Mouse (Mus musculus) neural tube, embryonic 12.5 days (tissue): ENCODE data around the gene Mylip. TPM values are rescaled to one million over a fixed set of nuclear protein-coding genes. Genes with fewer than 3 reads are reported as not detected.

ENCODE experiments used
- ATAC-seq: fragments of 200-750 bp; cut with Nextera tagmentation; 2 replicates; pipeline ENCODE4 v1.8.0; 2017; ENCODE audit warnings: low read depth, mild to moderate bottlenecking, moderate TSS enrichment, moderate library complexity; ENCODE audit not compliant: low FRiP score
- H3K27ac ChIP-seq: fragments of 300-500 bp; sonication (generic); 2 replicates; pipeline ENCODE4 v1.5.1; 2016
- H3K27me3 ChIP-seq: fragments of 300-500 bp; sonication (generic); replicated peaks from 2 replicates; pipeline ENCODE4 v1.6.1; 2016; ENCODE audit warnings: mild to moderate bottlenecking
- H3K36me3 ChIP-seq: fragments of 300-500 bp; sonication (generic); 2 replicates; pipeline ENCODE4 v1.6.1; 2016; ENCODE audit warnings: mild to moderate bottlenecking
- H3K4me1 ChIP-seq: fragments of 300-500 bp; sonication (generic); 2 replicates; pipeline ENCODE4 v1.6.1; 2016
- H3K4me2 ChIP-seq: fragments of 300-500 bp; sonication (generic); replicated peaks from 2 replicates; pipeline ENCODE4 v1.6.1; 2016; ENCODE audit warnings: mild to moderate bottlenecking
- H3K4me3 ChIP-seq: fragments of 300-500 bp; sonication (generic); 2 replicates; pipeline ENCODE4 v1.5.1; 2016
- H3K9ac ChIP-seq: fragments of 300-500 bp; sonication (generic); 2 replicates; pipeline ENCODE4 v1.6.1; 2016; ENCODE audit warnings: mild to moderate bottlenecking
- H3K9me3 ChIP-seq: fragments of 300-500 bp; sonication (generic); 2 replicates; pipeline ENCODE4 v1.6.1; 2016; ENCODE audit warnings: mild to moderate bottlenecking
- WGBS: fragments of 180-500 bp; shearing (Covaris S2); methylation state at CpG from one replicate; pipeline ENCODE4 v1.1.7; 2016; 5-methylcytosine and 5-hydroxymethylcytosine counted together
- polyA plus RNA-seq: library from polyadenylated mRNA; unstranded; fragments of >200 nt; fragmentation: Nextera tagmentation; extraction: Ambion mirVana; gene quantifications from 2 replicates; pipeline ENCODE4 v1.2.1, GENCODE M21; 2016

The Mylip gene
- polyA plus RNA-seq, 1 experiment from 2014 or later = 11.6 TPM

DNA sequence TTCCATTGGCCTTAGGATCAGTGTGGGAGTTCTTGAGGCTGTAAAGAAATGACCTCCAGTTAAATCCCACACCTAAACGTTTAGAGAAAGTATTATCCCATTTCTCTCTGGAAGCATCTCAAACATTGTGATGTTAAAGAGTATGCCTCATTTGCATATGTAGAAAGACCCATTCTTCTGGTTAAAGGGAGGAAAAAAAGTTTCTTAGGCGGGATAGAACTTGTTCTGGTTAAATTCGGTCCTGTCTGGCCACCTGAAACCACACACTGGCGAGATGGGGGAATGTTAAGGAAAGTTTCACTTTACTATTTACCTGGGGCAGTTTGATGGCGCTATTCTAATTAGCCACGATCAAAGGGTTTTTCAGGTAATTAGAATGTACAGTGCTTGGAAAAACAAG is 14.7 kb upstream of the Mylip start:
- no peaks in the 10 kb centered on the region for H3K9me3 ChIP-seq
- H3K36me3 ChIP-seq = no peaks in the 10 kb centered on the region
- no peak overlapping the region for H3K9ac ChIP-seq
- H3K4me1 ChIP-seq = no peaks in the 10 kb centered on the region
- no peak for ATAC-seq
- no peak overlapping the region for H3K27ac ChIP-seq
- no peak overlapping the region for H3K4me3 ChIP-seq
- WGBS = 36% methylated on average over 6 of the region's 6 CpGs
- no peak overlapping the region for H3K4me2 ChIP-seq
- no peaks in the 10 kb centered on the region for H3K27me3 ChIP-seq

DNA sequence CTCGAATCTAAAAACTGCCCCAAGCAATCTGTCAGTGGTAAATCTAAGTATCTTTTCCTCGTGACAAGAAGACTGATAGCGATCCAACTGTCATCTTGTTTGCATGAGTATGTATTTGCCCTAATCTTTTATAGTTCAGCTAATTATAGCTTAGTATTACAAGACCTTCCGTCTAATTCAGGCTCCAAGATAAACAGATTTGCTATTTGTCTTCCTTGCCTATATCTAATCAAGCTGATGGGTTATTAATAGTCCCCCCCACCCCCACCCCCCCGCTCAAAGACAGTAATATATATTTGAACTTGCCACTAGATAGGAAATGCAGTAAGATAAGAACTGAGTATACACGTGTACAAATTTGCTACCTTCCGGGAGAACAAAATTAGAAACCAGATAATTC is 7.3 kb upstream of the Mylip start:
- Histone ChIP-seq H3K4me1 (no peaks in the 10 kb centered on the region), H3K4me2 (no peak overlapping the region), H3K9me3 (no peaks in the 10 kb centered on the region), H3K9ac (no peak overlapping the region), H3K36me3 (no peaks in the 10 kb centered on the region), H3K27me3 (no peaks in the 10 kb centered on the region), H3K27ac (no peak overlapping the region), H3K4me3 (no peak overlapping the region)
- no peak for ATAC-seq
- 82% methylated on average over 7 of the region's 7 CpGs for WGBS

DNA sequence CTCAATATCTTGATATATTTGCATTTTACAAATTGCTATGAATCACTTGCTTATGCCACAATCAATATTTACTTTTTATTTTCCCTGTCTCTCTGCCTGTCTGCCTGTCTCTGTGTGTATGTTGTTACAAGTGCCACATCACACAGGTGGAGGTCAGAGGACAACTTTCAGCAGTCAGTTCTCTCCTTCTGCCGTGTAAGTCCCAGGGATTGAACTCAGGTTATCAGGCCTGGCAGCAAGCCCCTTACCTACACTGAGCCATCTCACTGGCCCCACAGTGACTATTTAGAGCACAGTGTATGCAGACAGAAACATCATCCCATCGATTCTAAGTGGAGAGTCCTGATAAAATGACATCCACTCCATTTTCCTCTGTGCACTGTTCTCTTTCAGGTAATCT is 4.9 kb upstream of the Mylip start:
- no peak for ATAC-seq
- Histone ChIP-seq H3K4me1 (peaks cover 5% of the 10 kb centered on the region; the same call in 1 of the 2 replicates), H3K27me3 (no peaks in the 10 kb centered on the region), H3K9ac (no peak overlapping the region), H3K9me3 (no peaks in the 10 kb centered on the region), H3K4me3 (no peak overlapping the region), H3K36me3 (no peaks in the 10 kb centered on the region), H3K27ac (no peak overlapping the region), H3K4me2 (no peak overlapping the region)
- 84% methylated on average over 2 of the region's 2 CpGs for WGBS

DNA sequence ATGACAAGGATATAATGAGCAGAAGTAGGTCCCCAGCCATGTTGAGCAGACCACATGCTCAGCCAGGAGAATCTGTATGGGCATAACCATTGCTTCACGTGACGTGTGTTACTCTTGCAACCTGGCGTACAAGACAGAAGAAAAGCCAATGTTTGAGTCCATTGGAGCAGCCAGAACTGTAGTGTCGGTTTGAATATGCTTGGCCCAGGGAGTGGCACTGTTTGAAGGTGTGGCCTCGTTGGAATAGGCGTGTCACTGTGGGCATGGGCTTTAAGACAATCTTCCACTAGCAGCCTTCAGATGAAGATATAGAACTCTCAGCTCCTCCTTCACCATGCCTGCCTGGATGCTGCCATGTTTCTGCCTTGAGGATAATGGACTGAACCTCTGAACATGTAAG is 4.0 kb upstream of the Mylip start:
- Histone ChIP-seq H3K4me3 (no peak overlapping the region), H3K9me3 (no peaks in the 10 kb centered on the region), H3K36me3 (no peaks in the 10 kb centered on the region), H3K27ac (no peak overlapping the region), H3K4me1 (peaks cover 10% of the 10 kb centered on the region), H3K27me3 (no peaks in the 10 kb centered on the region), H3K4me2 (no peak overlapping the region), H3K9ac (no peak overlapping the region)
- 94% methylated on average over 6 of the region's 6 CpGs for WGBS
- ATAC-seq = no peak

DNA sequence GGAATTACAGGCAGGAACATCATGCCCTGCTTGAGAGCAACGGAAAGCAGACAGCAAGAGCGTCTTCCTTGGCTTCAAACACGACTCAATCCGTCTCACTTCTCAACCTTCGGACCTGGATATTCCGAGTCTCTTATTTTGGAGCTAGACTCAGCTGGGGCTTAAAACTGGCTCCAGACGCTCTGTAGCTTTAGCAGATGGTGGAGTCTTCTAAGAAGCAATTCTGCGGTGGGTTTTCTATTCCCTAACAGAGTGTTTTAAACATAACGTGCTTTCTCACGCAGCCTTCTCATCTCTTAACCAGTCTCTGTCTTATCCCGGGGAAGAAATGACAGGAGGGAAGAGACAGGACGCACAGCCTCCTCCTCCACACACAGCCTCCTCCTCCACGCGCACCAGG is 3.3 kb upstream of the Mylip start:
- H3K4me2 ChIP-seq = no peak overlapping the region
- no peak overlapping the region for H3K4me3 ChIP-seq
- WGBS = 91% methylated on average over 14 of the region's 14 CpGs
- H3K27ac ChIP-seq = no peak overlapping the region
- peaks cover 16% of the 10 kb centered on the region for H3K4me1 ChIP-seq
- H3K36me3 ChIP-seq = no peaks in the 10 kb centered on the region
- no peaks in the 10 kb centered on the region for H3K9me3 ChIP-seq
- H3K27me3 ChIP-seq = no peaks in the 10 kb centered on the region
- no peak for ATAC-seq
- H3K9ac ChIP-seq = no peak overlapping the region

DNA sequence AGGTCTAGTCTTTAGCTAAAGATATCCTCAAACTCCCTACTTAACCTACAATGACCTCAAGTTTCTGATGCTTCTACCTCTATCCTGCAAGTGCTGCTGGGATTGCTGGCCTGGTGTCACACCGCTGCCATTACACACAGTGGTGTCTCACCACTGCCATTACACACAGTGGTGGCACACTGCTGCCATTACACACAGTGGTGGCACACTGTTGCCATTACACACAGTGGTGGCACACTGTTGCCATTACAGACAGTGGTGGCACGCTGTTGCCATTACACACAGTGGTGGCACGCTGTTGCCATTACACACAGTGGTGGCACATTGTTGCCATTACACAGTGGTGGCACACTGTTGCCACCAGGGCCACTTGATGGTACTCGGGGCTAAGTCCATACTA is 2.3 kb upstream of the Mylip start:
- ATAC-seq = no peak
- H3K4me2 ChIP-seq = no peak overlapping the region

DNA sequence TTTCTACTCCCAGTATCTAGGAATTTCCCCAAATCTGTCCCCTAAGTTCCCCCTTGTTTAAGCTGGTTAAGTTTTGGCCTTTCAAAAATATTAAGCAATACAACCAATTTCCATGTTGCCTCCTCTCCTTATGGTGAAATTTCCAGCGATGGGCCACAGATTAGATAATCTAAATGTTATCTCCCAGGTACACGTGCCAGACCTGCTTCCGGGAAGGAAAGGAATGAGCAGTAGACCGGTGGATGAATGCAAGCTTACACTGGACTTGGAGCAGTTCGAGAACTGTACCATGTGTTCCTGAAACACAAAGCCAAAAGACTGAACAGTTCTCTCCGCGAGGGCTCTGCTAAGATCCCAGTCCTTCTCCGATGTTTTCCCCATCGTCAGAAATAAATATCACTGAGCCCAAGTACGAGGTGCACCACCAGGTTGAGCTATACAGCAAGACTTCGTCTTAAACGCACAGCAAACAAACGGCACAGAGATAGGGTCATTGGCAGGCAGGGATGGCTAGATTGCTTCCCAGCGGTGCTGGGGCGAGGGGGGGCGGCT is 1.2 kb upstream of the Mylip start:
- Histone ChIP-seq H3K4me1 (peaks cover 20% of the 10 kb centered on the region), H3K9me3 (no peaks in the 10 kb centered on the region), H3K4me2 (no peak overlapping the region), H3K9ac (no peak overlapping the region), H3K27ac (no peak overlapping the region), H3K27me3 (no peaks in the 10 kb centered on the region), H3K36me3 (no peaks in the 10 kb centered on the region), H3K4me3 (no peak overlapping the region)
- WGBS = 75% methylated on average over 16 of the region's 16 CpGs
- ATAC-seq = no peak

More for the DNA sequence above, 2.3 kb upstream of the Mylip start:
- H3K9ac ChIP-seq = no peak overlapping the region
- 94% methylated on average over 4 of the region's 4 CpGs for WGBS
- H3K36me3 ChIP-seq = no peaks in the 10 kb centered on the region
- H3K27me3 ChIP-seq = no peaks in the 10 kb centered on the region
- H3K9me3 ChIP-seq = no peaks in the 10 kb centered on the region
- H3K27ac ChIP-seq = no peak overlapping the region
- H3K4me3 ChIP-seq = no peak overlapping the region
- H3K4me1 ChIP-seq = peaks cover 16% of the 10 kb centered on the region

DNA sequence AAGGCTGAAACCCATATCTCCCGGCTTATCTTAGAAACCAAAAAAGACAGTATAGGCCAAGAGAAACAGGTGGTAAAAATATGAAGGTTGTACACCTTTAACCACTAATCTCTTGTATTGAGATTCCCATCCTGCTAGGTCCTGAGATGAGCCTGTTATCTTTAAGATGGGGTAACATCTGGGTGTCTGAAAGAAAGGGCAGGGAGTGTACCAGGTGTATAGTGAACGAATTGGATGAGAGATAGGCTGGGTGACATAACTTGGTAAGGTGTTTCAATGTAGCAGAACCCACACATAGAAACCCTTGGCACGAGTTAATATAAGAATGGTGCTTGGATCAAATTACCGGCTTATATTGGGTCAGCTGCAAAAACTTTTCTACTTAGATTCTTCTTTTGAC is 653 bp upstream of the Mylip start:
- H3K4me3 ChIP-seq = peak overlapping the region; percentile 70; the same call in 1 of the 2 replicates
- peaks cover 20% of the 10 kb centered on the region for H3K4me1 ChIP-seq
- WGBS = 40% methylated on average over 4 of the region's 4 CpGs
- ATAC-seq = no peak
- no peaks in the 10 kb centered on the region for H3K9me3 ChIP-seq
- H3K27ac ChIP-seq = no peak overlapping the region
- no peaks in the 10 kb centered on the region for H3K36me3 ChIP-seq
- H3K9ac ChIP-seq = 0 out of 2 replicates have a peak overlapping the region, but pooled peaks have one; percentile 26
- peak overlapping the region; percentile 96 for H3K4me2 ChIP-seq
- H3K27me3 ChIP-seq = no peaks in the 10 kb centered on the region

DNA sequence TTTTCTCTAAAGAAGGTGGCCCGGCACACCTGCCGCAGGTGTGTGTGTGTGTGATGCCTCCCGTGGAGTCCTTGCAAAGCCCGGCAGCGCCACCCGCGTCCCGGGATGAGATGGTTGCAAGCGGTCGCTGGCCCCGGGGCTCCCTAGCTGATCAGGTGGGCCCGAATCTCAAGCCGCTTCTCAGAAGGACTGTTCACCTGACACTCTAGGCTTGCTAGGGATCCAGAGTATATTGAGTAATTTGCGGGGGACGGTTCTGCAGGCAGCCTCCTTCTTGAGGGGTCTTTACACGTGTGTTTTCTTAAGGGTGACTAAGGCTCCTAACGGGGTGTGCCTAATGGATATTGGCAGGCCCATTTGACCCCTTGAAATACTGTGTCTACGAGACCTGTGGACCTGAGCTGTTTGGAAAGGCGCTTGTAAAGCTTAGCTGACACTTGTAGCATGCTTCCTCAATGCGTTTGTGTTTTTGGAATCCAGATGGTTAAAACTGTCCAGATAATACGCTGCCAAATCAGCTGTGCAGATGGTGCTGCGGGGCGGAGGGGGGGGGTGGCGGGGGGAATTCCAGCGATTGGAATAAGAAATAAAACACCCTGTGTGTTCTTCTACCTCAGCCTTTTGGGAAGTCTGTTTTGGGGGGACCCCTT is 895 bp downstream of the Mylip start:
- Histone ChIP-seq H3K4me3 (peak overlapping the region; percentile 70), H3K4me1 (peaks cover 20% of the 10 kb centered on the region), H3K4me2 (peak overlapping the region; percentile 96), H3K9ac (peak overlapping the region; percentile 66), H3K27me3 (no peaks in the 10 kb centered on the region), H3K27ac (no peak overlapping the region), H3K9me3 (no peaks in the 10 kb centered on the region), H3K36me3 (no peaks in the 10 kb centered on the region)
- 4% methylated on average over 25 of the region's 25 CpGs for WGBS
- no peak for ATAC-seq

DNA sequence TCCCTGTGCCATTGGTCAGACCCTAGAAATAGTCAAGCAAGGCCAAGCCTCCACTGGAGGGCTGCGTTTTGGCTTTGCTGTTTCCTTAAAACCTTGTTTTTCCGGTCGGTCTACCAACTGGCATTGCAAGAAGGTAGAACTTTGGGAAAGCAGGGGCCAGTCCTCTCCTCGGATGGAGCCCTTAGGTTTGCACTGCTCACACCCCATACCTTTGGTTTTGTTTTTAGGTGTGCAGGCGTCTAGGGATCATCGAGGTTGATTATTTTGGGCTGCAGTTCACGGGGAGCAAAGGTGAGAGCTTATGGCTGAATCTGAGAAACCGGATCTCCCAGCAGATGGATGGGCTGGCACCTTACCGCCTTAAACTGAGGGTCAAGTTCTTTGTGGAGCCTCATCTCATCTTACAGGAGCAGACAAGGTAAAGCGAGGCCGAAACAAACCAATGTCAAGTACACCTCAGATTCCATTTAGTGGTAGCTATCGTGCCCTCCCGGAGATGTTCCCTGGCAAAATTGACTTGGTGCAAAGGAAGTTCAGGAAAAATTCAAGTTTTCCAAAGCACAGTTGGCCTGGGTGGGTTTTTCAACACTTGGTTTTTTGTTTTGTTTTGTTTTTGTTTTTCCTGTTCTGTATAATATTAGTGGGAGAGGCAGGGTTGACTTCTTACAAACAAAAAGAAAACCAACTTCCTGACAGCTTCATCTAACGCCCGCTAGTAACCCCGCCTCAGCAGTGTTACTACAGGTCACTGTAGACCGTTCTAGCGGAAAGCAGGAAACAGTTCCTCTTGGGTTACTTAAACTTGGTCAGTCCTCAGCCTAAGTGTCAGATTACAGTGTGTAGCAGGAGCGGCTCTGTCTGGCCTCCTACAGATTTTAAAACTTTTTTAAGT is 1.7 kb downstream of the Mylip start:
- Histone ChIP-seq H3K9ac (peak overlapping the region; percentile 66; the same call in 1 of the 2 replicates), H3K4me3 (peak overlapping the region; percentile 70), H3K4me1 (peaks cover 20% of the 10 kb centered on the region), H3K36me3 (no peaks in the 10 kb centered on the region), H3K27ac (no peak overlapping the region), H3K27me3 (no peaks in the 10 kb centered on the region), H3K9me3 (no peaks in the 10 kb centered on the region), H3K4me2 (peak overlapping the region; percentile 96)
- ATAC-seq = no peak
- WGBS = 57% methylated on average over 19 of the region's 19 CpGs

DNA sequence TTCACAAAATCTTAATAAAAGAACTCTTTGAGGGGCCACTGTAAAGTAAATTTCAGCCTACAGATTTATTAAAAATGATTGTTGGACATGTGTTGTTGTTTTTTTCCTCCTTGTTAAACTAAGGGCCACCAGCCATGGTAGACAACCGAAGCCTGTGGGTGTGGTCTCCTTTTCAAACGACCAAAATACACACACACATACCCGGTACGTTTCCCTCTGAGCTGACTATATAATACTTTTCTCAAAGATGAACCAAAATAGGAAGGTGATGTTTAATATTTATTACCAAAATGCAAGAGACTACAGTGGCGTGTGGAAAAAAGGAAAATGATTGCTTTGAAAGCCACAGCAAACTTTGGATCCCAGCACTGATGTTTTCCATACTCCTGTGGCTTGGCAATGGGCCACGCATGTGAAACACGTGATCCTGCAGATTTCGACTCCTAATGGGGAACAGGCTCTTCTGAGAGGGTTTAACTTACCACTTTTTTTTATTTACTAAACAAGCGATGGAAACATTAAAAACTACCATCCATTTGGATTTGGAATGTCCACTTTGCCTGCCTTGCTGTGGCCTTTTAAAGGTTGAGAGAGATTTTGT is 2.4 kb downstream of the Mylip start:
- no peak overlapping the region for H3K4me3 ChIP-seq
- peaks cover 20% of the 10 kb centered on the region for H3K4me1 ChIP-seq
- H3K27me3 ChIP-seq = no peaks in the 10 kb centered on the region
- no peak overlapping the region for H3K27ac ChIP-seq
- WGBS = 62% methylated on average over 9 of the region's 9 CpGs
- no peak overlapping the region for H3K9ac ChIP-seq
- ATAC-seq = no peak
- H3K4me2 ChIP-seq = peak overlapping the region; percentile 96; the same call in 1 of the 2 replicates
- H3K36me3 ChIP-seq = no peaks in the 10 kb centered on the region
- H3K9me3 ChIP-seq = no peaks in the 10 kb centered on the region

DNA sequence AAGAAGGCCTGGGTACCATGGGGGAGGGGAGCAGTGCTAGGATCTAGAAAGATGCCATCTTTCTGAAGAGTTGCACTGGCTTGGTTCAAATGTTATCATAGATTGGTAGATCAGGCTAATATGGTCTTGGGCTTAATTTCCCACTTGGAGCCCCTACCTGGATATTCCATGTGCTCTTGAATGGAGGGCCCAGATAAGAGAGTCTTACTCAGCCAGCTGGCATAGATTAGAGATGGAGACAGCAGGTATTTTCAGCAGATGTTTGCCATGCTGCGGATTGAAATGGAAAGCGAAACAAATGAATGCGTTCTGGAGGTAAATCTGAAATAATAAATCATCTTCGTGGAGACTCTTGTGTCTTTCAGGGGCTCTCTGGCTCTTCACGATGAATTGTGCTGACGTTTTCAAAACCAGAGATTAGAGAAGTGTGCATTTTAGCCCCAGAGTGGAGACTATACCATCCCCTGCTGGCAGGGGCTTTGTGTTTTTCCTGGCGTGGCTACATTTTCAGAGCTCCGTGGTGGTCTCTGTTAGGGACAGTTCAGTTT is 4.8 kb downstream of the Mylip start:
- Histone ChIP-seq H3K4me3 (no peak overlapping the region), H3K36me3 (no peaks in the 10 kb centered on the region), H3K4me2 (no peak overlapping the region), H3K9ac (no peak overlapping the region), H3K27me3 (no peaks in the 10 kb centered on the region), H3K27ac (no peak overlapping the region), H3K4me1 (peaks cover 16% of the 10 kb centered on the region), H3K9me3 (no peaks in the 10 kb centered on the region)
- 54% methylated on average over 8 of the region's 8 CpGs for WGBS
- ATAC-seq = no peak
